Mouse (Mus musculus): ENCODE measurements around the gene Tsga10ip.

DNA sequence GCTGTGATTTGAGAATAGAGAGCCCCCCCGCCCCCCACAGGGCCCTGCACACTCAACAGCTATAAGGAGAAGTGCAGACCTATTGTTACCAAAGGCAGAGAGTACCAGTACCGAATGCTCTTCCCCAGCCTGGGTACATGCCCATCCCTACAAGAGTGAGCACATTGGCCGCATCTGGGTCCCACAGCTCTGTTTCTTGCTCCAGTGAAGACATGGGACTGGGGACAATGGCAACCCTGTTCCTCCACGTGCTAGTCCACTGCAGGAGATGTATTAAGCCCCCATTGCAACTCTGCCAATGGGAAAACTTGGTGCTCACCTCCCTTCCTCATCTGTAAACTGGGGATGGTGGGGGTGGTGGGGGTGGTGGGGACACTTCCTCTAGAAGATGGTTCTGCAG, 11.5 kb upstream of the Tsga10ip start:
- TF ChIP-seq CTCF (IDR thresholded peaks at IDR 0.05; ENCODE audit: borderline replicate concordance, control insufficient read depth, extremely low read depth, insufficient read depth, low read length, poor library complexity) (no peak), POLR2A (IDR thresholded peaks at IDR 0.05; ENCODE audit: control insufficient read depth, extremely low read depth, insufficient read depth, low read length, poor library complexity) (no peak)
